Mouse (Mus musculus) kidney, adult 8-10 months (tissue): Measurements from ENCODE around the gene Slc4a8.
A peak's percentile ranks its signal among the peaks of the same experiment; 100 is the strongest.

Experiments
- DNase-seq, 2 experiments: peaks; one replicate each; pipeline ENCODE4 v3.0.0; 2022

The Slc4a8 gene

GRCm38 (mm10) chr15:100761419-100762185 lies at the start of gene Slc4a8:
TSS of gene Slc4a8 (plus strand) at chr15:100761747.
- peak; percentile 85 to 87 for DNase-seq

GRCm38 (mm10) chr15:100714470-100714869 lies 47.1 kb upstream of the Slc4a8 start:
- peak in 1 of 2 experiments; percentile 35 for DNase-seq

GRCm38 (mm10) chr15:100715399-100715993 lies 46.1 kb upstream of the Slc4a8 start:
- peak in 1 of 2 experiments; percentile 22 for DNase-seq

- DNase-seq = no peak
These were observed 43.6 kb upstream of the Slc4a8 start for GRCm38 (mm10) chr15:100717933-100718332.

GRCm38 (mm10) chr15:100718572-100718971 lies 43.0 kb upstream of the Slc4a8 start:
- peak in 1 of 2 experiments; percentile 26 for DNase-seq

GRCm38 (mm10) chr15:100719217-100719616 lies 42.3 kb upstream of the Slc4a8 start:
- no peak for DNase-seq

- DNase-seq = no peak
These were observed 41.5 kb upstream of the Slc4a8 start for GRCm38 (mm10) chr15:100720066-100720465.

GRCm38 (mm10) chr15:100721445-100721844 lies 40.1 kb upstream of the Slc4a8 start:
- DNase-seq = no peak

GRCm38 (mm10) chr15:100722026-100722425 lies 39.5 kb upstream of the Slc4a8 start:
- DNase-seq = no peak

- no peak for DNase-seq
These were observed 39.0 kb upstream of the Slc4a8 start for GRCm38 (mm10) chr15:100722564-100722963.

GRCm38 (mm10) chr15:100723505-100723904 lies 38.0 kb upstream of the Slc4a8 start:
- DNase-seq = no peak

- no peak for DNase-seq
These were observed 34.8 kb upstream of the Slc4a8 start for GRCm38 (mm10) chr15:100726721-100727120.

GRCm38 (mm10) chr15:100727834-100728233 lies 33.7 kb upstream of the Slc4a8 start:
- DNase-seq = no peak

GRCm38 (mm10) chr15:100728586-100728985 lies 33.0 kb upstream of the Slc4a8 start:
- no peak for DNase-seq

GRCm38 (mm10) chr15:100729281-100729985 lies 32.1 kb upstream of the Slc4a8 start, which contains the start of gene Galnt6:
TSS of gene Galnt6 (minus strand) at chr15:100729376.
- no peak for DNase-seq

GRCm38 (mm10) chr15:100731081-100731480 lies 30.5 kb upstream of the Slc4a8 start:
- no peak for DNase-seq

GRCm38 (mm10) chr15:100732580-100732979 lies 29.0 kb upstream of the Slc4a8 start:
- DNase-seq = no peak

GRCm38 (mm10) chr15:100735095-100735952 lies 26.2 kb upstream of the Slc4a8 start:
- no peak for DNase-seq

- no peak for DNase-seq
These were observed 25.6 kb upstream of the Slc4a8 start for GRCm38 (mm10) chr15:100735953-100736300.

GRCm38 (mm10) chr15:100737667-100738066 lies 23.9 kb upstream of the Slc4a8 start:
- DNase-seq = no peak

- DNase-seq = no peak
These were observed 23.2 kb upstream of the Slc4a8 start for GRCm38 (mm10) chr15:100738351-100738781.

GRCm38 (mm10) chr15:100739442-100739841 lies 22.1 kb upstream of the Slc4a8 start:
- no peak for DNase-seq

GRCm38 (mm10) chr15:100743238-100743637 lies 18.3 kb upstream of the Slc4a8 start:
- DNase-seq = no peak
